Mouse (Mus musculus): ENCODE data around the gene Ece1. TPM values are rescaled to one million over a fixed set of nuclear protein-coding genes. Genes with fewer than 3 reads are reported as not detected.

Gene Ece1
- polyA plus RNA-seq, 2 experiments: 11.4 to 15.9 TPM

- Histone ChIP-seq H3K4me1 (replicated peaks; ENCODE audit: control insufficient read depth in 2 of 2, insufficient read depth in 2 of 2, low read length in 1 of 2) (peaks cover 43 to 51% of the 10 kb centered on the region in 2 experiments), H3K4me2 (ENCODE audit: low read depth) (no peak overlapping the region), H3K27me3 (ENCODE audit: control insufficient read depth, insufficient read depth, low read length) (no peaks in the 10 kb centered on the region), H3K9me3 (ENCODE audit: control insufficient read depth, low read length) (no peaks in the 10 kb centered on the region), H3K9ac (replicated peaks) (no peak overlapping the region), H3K36me3 (replicated peaks; ENCODE audit: control insufficient read depth, insufficient read depth, low read depth) (no peaks in the 10 kb centered on the region; the same call in 1 of the 2 replicates), H3K27ac (peak overlapping the region; percentile 93), H3K4me3 (ENCODE audit: insufficient read depth in 1 of 2, low read depth in 2 of 2, low read length in 2 of 2) (no peak overlapping the region)
- TF ChIP-seq EP300 (IDR thresholded peaks at IDR 0.05; ENCODE audit: low read depth) (no peak), CTCF (IDR thresholded peaks at IDR 0.05; ENCODE audit: low read depth) (no peak)
- ATAC-seq (ENCODE audit: insufficient read depth): no peak
- no peak for DNase-seq (ENCODE audit: low read depth in 3 of 3, low spot score in 3 of 3)
- 57% methylated on average over 6 of the region's 6 CpGs for WGBS (ENCODE audit: insufficient replicate concordance)
Observed at GRCm38 (mm10) chr4:137932554-137933178, 70.6 kb downstream of the Ece1 start.

- DNase-seq (ENCODE audit: low read depth in 3 of 3, low spot score in 3 of 3) (no peak), ATAC-seq (ENCODE audit: insufficient read depth) (no peak)
- Histone ChIP-seq H3K4me1 (replicated peaks; ENCODE audit: control insufficient read depth in 2 of 2, insufficient read depth in 2 of 2, low read length in 1 of 2) (peaks cover 36 to 44% of the 10 kb centered on the region in 2 experiments), H3K4me2 (ENCODE audit: low read depth) (no peak overlapping the region), H3K9me3 (ENCODE audit: control insufficient read depth, low read length) (no peaks in the 10 kb centered on the region), H3K27ac (no peak overlapping the region), H3K36me3 (replicated peaks; ENCODE audit: control insufficient read depth, insufficient read depth, low read depth) (no peaks in the 10 kb centered on the region; the same call in 1 of the 2 replicates), H3K27me3 (ENCODE audit: control insufficient read depth, insufficient read depth, low read length) (no peaks in the 10 kb centered on the region), H3K4me3 (ENCODE audit: insufficient read depth in 1 of 2, low read depth in 2 of 2, low read length in 2 of 2) (no peak overlapping the region), H3K9ac (replicated peaks) (no peak overlapping the region; the same call in 1 of the 2 replicates)
- no peak for TF ChIP-seq CTCF (IDR thresholded peaks at IDR 0.05; ENCODE audit: low read depth)
- TF ChIP-seq EP300 (IDR thresholded peaks at IDR 0.05; ENCODE audit: low read depth): no peak
- 72% methylated on average over 5 of the region's 5 CpGs for WGBS (ENCODE audit: insufficient replicate concordance)
Observed at GRCm38 (mm10) chr4:137933328-137933727, 71.3 kb downstream of the Ece1 start.

- Histone ChIP-seq H3K4me1 (replicated peaks; ENCODE audit: control insufficient read depth in 2 of 2, insufficient read depth in 2 of 2, low read length in 1 of 2) (peaks cover 13 to 17% of the 10 kb centered on the region in 2 experiments), H3K27ac (no peak overlapping the region), H3K4me2 (ENCODE audit: low read depth) (no peak overlapping the region), H3K9ac (replicated peaks) (no peak overlapping the region), H3K9me3 (ENCODE audit: control insufficient read depth, low read length) (no peaks in the 10 kb centered on the region), H3K36me3 (replicated peaks; ENCODE audit: control insufficient read depth, insufficient read depth, low read depth) (no peaks in the 10 kb centered on the region; the same call in 1 of the 2 replicates), H3K4me3 (ENCODE audit: insufficient read depth in 1 of 2, low read depth in 2 of 2, low read length in 2 of 2) (no peak overlapping the region), H3K27me3 (ENCODE audit: control insufficient read depth, insufficient read depth, low read length) (no peaks in the 10 kb centered on the region)
- DNase-seq (ENCODE audit: low read depth in 3 of 3, low spot score in 3 of 3) (no peak), ATAC-seq (ENCODE audit: insufficient read depth) (no peak)
- WGBS (ENCODE audit: insufficient replicate concordance): 84% methylated on average over 4 of the region's 4 CpGs
- TF ChIP-seq EP300 (IDR thresholded peaks at IDR 0.05; ENCODE audit: low read depth) (no peak), CTCF (IDR thresholded peaks at IDR 0.05; ENCODE audit: low read depth) (no peak)
Observed at GRCm38 (mm10) chr4:137936134-137936533, 74.1 kb downstream of the Ece1 start.

- H3K9ac ChIP-seq (replicated peaks): no peak overlapping the region
- DNase-seq (ENCODE audit: low read depth in 3 of 3, low spot score in 3 of 3) (no peak), ATAC-seq (ENCODE audit: insufficient read depth) (no peak)
- H3K4me3 ChIP-seq (ENCODE audit: insufficient read depth in 1 of 2, low read depth in 2 of 2, low read length in 2 of 2): no peak overlapping the region
- H3K27ac ChIP-seq: no peak overlapping the region
- no peaks in the 10 kb centered on the region for H3K27me3 ChIP-seq (ENCODE audit: control insufficient read depth, insufficient read depth, low read length)
- peaks cover 0 to 3% of the 10 kb centered on the region in 2 experiments; a peak in 1 of 4 replicates for H3K4me1 ChIP-seq (replicated peaks; ENCODE audit: control insufficient read depth in 2 of 2, insufficient read depth in 2 of 2, low read length in 1 of 2)
- H3K9me3 ChIP-seq (ENCODE audit: control insufficient read depth, low read length): no peaks in the 10 kb centered on the region
- no peaks in the 10 kb centered on the region; the same call in 1 of the 2 replicates for H3K36me3 ChIP-seq (replicated peaks; ENCODE audit: control insufficient read depth, insufficient read depth, low read depth)
- H3K4me2 ChIP-seq (ENCODE audit: low read depth): no peak overlapping the region
- TF ChIP-seq CTCF (IDR thresholded peaks at IDR 0.05; ENCODE audit: low read depth) (no peak), EP300 (IDR thresholded peaks at IDR 0.05; ENCODE audit: low read depth) (no peak)
- 80% methylated on average over 10 of the region's 10 CpGs for WGBS (ENCODE audit: insufficient replicate concordance)
Observed at GRCm38 (mm10) chr4:137940061-137940460, 78.0 kb downstream of the Ece1 start.

- Histone ChIP-seq H3K4me1 (replicated peaks; ENCODE audit: control insufficient read depth in 2 of 2, insufficient read depth in 2 of 2, low read length in 1 of 2) (peaks cover 0 to 3% of the 10 kb centered on the region in 2 experiments; a peak in 1 of 4 replicates), H3K9me3 (ENCODE audit: control insufficient read depth, low read length) (no peaks in the 10 kb centered on the region), H3K4me2 (ENCODE audit: low read depth) (no peak overlapping the region), H3K36me3 (replicated peaks; ENCODE audit: control insufficient read depth, insufficient read depth, low read depth) (no peaks in the 10 kb centered on the region; the same call in none of the 2 replicates), H3K27me3 (ENCODE audit: control insufficient read depth, insufficient read depth, low read length) (no peaks in the 10 kb centered on the region), H3K27ac (no peak overlapping the region), H3K9ac (replicated peaks) (no peak overlapping the region), H3K4me3 (ENCODE audit: insufficient read depth in 1 of 2, low read depth in 2 of 2, low read length in 2 of 2) (no peak overlapping the region)
- no peak for ATAC-seq (ENCODE audit: insufficient read depth)
- DNase-seq (ENCODE audit: low read depth in 3 of 3, low spot score in 3 of 3): no peak
- no peak for TF ChIP-seq EP300 (IDR thresholded peaks at IDR 0.05; ENCODE audit: low read depth)
- no peak for TF ChIP-seq CTCF (IDR thresholded peaks at IDR 0.05; ENCODE audit: low read depth)
- 87% methylated on average over 12 of the region's 12 CpGs for WGBS (ENCODE audit: insufficient replicate concordance)
Observed at GRCm38 (mm10) chr4:137941131-137941844, 79.3 kb downstream of the Ece1 start.
